ENCODE assay signal across 9 mouse cellular contexts in the genomic region with DNA sequence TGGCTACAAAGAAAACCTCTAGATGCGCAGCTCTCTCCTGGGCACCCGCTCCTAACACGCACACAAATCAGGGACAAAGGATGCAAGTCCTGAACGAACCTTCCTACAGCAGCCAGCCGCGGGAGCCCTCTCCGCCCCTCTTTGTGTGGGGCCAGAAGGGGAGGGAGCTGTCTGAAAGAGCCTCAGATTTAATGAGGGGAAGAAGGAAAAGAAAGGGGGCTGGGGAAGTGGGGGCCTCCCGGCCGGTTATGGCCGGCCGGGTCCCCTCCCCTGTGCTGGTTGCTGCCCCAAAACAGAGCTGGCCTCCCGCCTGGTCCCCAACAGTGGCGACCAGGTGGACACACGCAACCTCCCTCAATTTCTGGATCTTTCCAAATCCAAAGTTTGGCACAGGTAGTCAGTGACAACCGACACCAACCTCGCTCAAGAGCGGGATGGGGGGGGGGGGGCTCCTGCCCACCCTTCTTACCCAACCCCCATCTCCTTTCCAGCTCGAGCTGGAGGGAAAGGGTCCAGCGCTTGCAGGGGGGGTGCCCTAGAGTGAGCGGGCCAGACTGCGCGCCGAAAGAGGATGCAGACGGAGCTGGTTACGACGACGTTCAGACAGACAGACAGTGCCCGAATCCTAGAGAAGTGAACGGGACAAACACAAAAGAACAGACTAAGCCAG. TPM values are rescaled to one million over a fixed set of nuclear protein-coding genes. Genes with fewer than 3 reads are reported as not detected.
DNase-seq lines count a peak whose midpoint lies in the region; ATAC-seq and TF ChIP-seq lines count a peak whose summit lies in the region.
"Had no signal": no experiment of that assay in that cellular context is flagged by ENCODE, and none has a peak within 500 bp of the region (broad histone marks: within the 10 kb centered on the region; RNA-seq: fewer than 3 reads in every experiment).

No protein-coding gene starts in this region.

- peak overlapping the region; percentile 80 for H3ac ChIP-seq in C2C12 (ENCODE audit: control insufficient read depth, insufficient read length, low read depth)

- ATAC-seq in heart, embryonic 11.5 days (replicated peaks; ENCODE audit: insufficient number of reproducible peaks, low FRiP score, low TSS enrichment): 0 out of 2 replicates have a peak, but pooled peaks have one; percentile 20
- ATAC-seq in intestine, embryonic 15.5 days: peak; percentile 55

- no peaks in the 10 kb centered on the region for H3K9me3 ChIP-seq in heart, embryonic 11.5 days (replicated peaks; ENCODE audit: control insufficient read depth, low read length)
- no peaks in the 10 kb centered on the region for H3K9me3 ChIP-seq in intestine, embryonic 15.5 days

- peaks cover 73% of the 10 kb centered on the region for H3K27me3 ChIP-seq in heart, embryonic 11.5 days (ENCODE audit: control insufficient read depth, insufficient read depth, low read length)
- no peaks in the 10 kb centered on the region for H3K27me3 ChIP-seq in C2C12 (ENCODE audit: control insufficient read depth, insufficient read depth, insufficient read length)
- peaks cover 24% of the 10 kb centered on the region for H3K27me3 ChIP-seq in intestine, embryonic 15.5 days (replicated peaks)

- TF ChIP-seq CTCF in C2C12 (IDR thresholded peaks at IDR 0.05; ENCODE audit: control insufficient read depth, insufficient read depth, insufficient read length): no peak
- no peak for TF ChIP-seq CTCF in olfactory bulb, adult 2 months (IDR thresholded peaks at IDR 0.05; ENCODE audit: insufficient read depth, low read depth, low read length)

- peaks cover 3% of the 10 kb centered on the region for H3K79me3 ChIP-seq in C2C12 (ENCODE audit: low read depth)

- TF ChIP-seq POLR2A in olfactory bulb, adult 2 months (IDR thresholded peaks at IDR 0.05; ENCODE audit: insufficient read depth, low read depth, low read length): no peak

- no peak for DNase-seq in heart, adult 9 months (ENCODE audit: low spot score in 2 of 2)
- DNase-seq in embryo, embryonic 10.5 days (ENCODE audit: low spot score): peak; percentile 79
- no peak for DNase-seq in ovary, postnatal 36 days (ENCODE audit: low spot score)
- no peak for DNase-seq in spleen, postnatal 36 days (ENCODE audit: low spot score in 2 of 2)

- H3K4me1 ChIP-seq in heart, embryonic 11.5 days (ENCODE audit: control insufficient read depth, insufficient read depth, low read length): peaks cover 17% of the 10 kb centered on the region
- H3K4me1 ChIP-seq in intestine, embryonic 15.5 days (replicated peaks): peaks cover 22% of the 10 kb centered on the region; the same call in 1 of the 2 replicates
- peaks cover 20% of the 10 kb centered on the region for H3K4me1 ChIP-seq in olfactory bulb, adult 2 months (ENCODE audit: control insufficient read depth, insufficient read depth, low read length)

- peak overlapping the region; percentile 97 for H3K4me2 ChIP-seq in heart, embryonic 11.5 days
- peak overlapping the region; percentile 98 for H3K4me2 ChIP-seq in intestine, embryonic 15.5 days (replicated peaks)

- H3K27ac ChIP-seq in heart, embryonic 11.5 days (ENCODE audit: low read depth, low read length): no peak overlapping the region
- 0 out of 2 replicates have a peak overlapping the region, but pooled peaks have one; percentile 6 for H3K27ac ChIP-seq in intestine, embryonic 15.5 days
- H3K27ac ChIP-seq in olfactory bulb, adult 2 months (ENCODE audit: insufficient read depth, low read depth, low read length): no peak overlapping the region
- H3K27ac ChIP-seq: macrophage had no signal

- 2% methylated on average over 28 of the region's 29 CpGs for WGBS in heart, embryonic 11.5 days (ENCODE audit: insufficient replicate concordance)
- 2% methylated on average over 29 of the region's 29 CpGs for WGBS in intestine, embryonic 15.5 days
- WGBS in olfactory bulb, adult 2 months: 2% methylated on average over 29 of the region's 29 CpGs

- peak overlapping the region; percentile 56 for H3K4me3 ChIP-seq in heart, embryonic 11.5 days (ENCODE audit: low read depth, low read length)
- H3K4me3 ChIP-seq in C2C12 (ENCODE audit: insufficient read depth, poor library complexity, severe bottlenecking): peak overlapping the region; percentile 44
- H3K4me3 ChIP-seq in intestine, embryonic 15.5 days (replicated peaks): peak overlapping the region; percentile 61
- H3K4me3 ChIP-seq in olfactory bulb, adult 2 months (ENCODE audit: insufficient read depth, low read depth, low read length): peak overlapping the region; percentile 46

- peaks cover 7% of the 10 kb centered on the region for H3K79me2 ChIP-seq in C2C12 (ENCODE audit: control insufficient read depth, insufficient read depth)

- peak overlapping the region; percentile 62 for H3K9ac ChIP-seq in heart, embryonic 11.5 days (ENCODE audit: low read depth, low read length)
- peak overlapping the region; percentile 65 for H3K9ac ChIP-seq in intestine, embryonic 15.5 days

- H3K36me3 ChIP-seq in heart, embryonic 11.5 days (ENCODE audit: control insufficient read depth, insufficient read depth, low read length): no peaks in the 10 kb centered on the region
- H3K36me3 ChIP-seq in C2C12 (ENCODE audit: control insufficient read depth, insufficient read depth): no peaks in the 10 kb centered on the region
- H3K36me3 ChIP-seq in intestine, embryonic 15.5 days: no peaks in the 10 kb centered on the region

TF ChIP-seq in C2C12, 6 proteins besides CTCF, POLR2A, EP300 and RAD21:
- TF ChIP-seq USF1 (IDR thresholded peaks at IDR 0.05; ENCODE audit: low read depth) (no peak), MYOG (IDR thresholded peaks at IDR 0.05; ENCODE audit: control insufficient read depth, extremely low read depth, insufficient read length) (no peak)

RNA-seq across cellular contexts. Expression of a gene that starts 4.5 kb away (rescaled TPM):
- 10.8 and 11.6 TPM in 2 replicates for polyA plus RNA-seq in heart, embryonic 11.5 days (2014; fragmentation: Nextera tagmentation; extraction: Ambion mirVana)
- polyA plus RNA-seq in C2C12 (2012; fragmentation: generic; extraction: Trizol): 37.7 TPM
- 20.0 and 21.0 TPM in 2 replicates for polyA plus RNA-seq in intestine, embryonic 15.5 days (2015; fragmentation: Nextera tagmentation; extraction: Ambion mirVana)
- not detected in 2 replicates for polyA plus RNA-seq in olfactory bulb, adult 2 months (2012; ENCODE audit: insufficient read depth, insufficient read length, low replicate concordance, missing spikeins)
- polyA plus RNA-seq: macrophage had no signal

RNA-seq across cellular contexts. Expression of a gene that starts 33.9 kb away (rescaled TPM):
- 514 and 562 TPM in 2 replicates for polyA plus RNA-seq in heart, embryonic 11.5 days (2014; fragmentation: Nextera tagmentation; extraction: Ambion mirVana)
- 14.5 TPM for polyA plus RNA-seq in C2C12 (2012; fragmentation: generic; extraction: Trizol)
- polyA plus RNA-seq in intestine, embryonic 15.5 days (2015; fragmentation: Nextera tagmentation; extraction: Ambion mirVana): 5.4 and 6.1 TPM in 2 replicates
- polyA plus RNA-seq in olfactory bulb, adult 2 months (2012; ENCODE audit: insufficient read depth, insufficient read length, low replicate concordance, missing spikeins): not detected in 2 replicates

RNA-seq across cellular contexts. Expression of a gene that starts 34.0 kb away (rescaled TPM):
- 0.82 TPM in 1 of 2 replicates, not detected in the other for polyA plus RNA-seq in heart, embryonic 11.5 days (2014; fragmentation: Nextera tagmentation; extraction: Ambion mirVana)
- not detected for polyA plus RNA-seq in C2C12 (2012; fragmentation: generic; extraction: Trizol)
- not detected in 2 replicates for polyA plus RNA-seq in intestine, embryonic 15.5 days (2015; fragmentation: Nextera tagmentation; extraction: Ambion mirVana)
- polyA plus RNA-seq in olfactory bulb, adult 2 months (2012; ENCODE audit: insufficient read depth, insufficient read length, low replicate concordance, missing spikeins): not detected in 2 replicates
- polyA plus RNA-seq: macrophage had no signal

RNA-seq across cellular contexts. Expression of a gene that starts 52.3 kb away (rescaled TPM):
- polyA plus RNA-seq in heart, embryonic 11.5 days (2014; fragmentation: Nextera tagmentation; extraction: Ambion mirVana): not detected in 2 replicates
- polyA plus RNA-seq in C2C12 (2012; fragmentation: generic; extraction: Trizol): not detected
- polyA plus RNA-seq in intestine, embryonic 15.5 days (2015; fragmentation: Nextera tagmentation; extraction: Ambion mirVana): not detected in 2 replicates
- not detected in 2 replicates for polyA plus RNA-seq in olfactory bulb, adult 2 months (2012; ENCODE audit: insufficient read depth, insufficient read length, low replicate concordance, missing spikeins)
- polyA plus RNA-seq: macrophage had no signal

Comparison
In these comparisons a context has a peak if more than half of its experiments do, and no peak if none do; other contexts are left out.
1. RNA of a gene that starts 4.5 kb away (polyA plus RNA-seq): 37.7 TPM in C2C12 (single experiment), 20.0 to 21.0 TPM in intestine, embryonic 15.5 days and 10.8 to 11.6 TPM in heart, embryonic 11.5 days; not detected in olfactory bulb, adult 2 months; every median in the first group is over 10 times any median in the second.
2. Peak in every context shown above with its lines, with median percentiles within 50 percentile points of each other: H3K4me3 ChIP-seq.